In genomic region chr14:41116271-41116670, GRCm38 (mm10) we compare ENCODE assay signal across 30 mouse cellular contexts. TPM values are rescaled to one million over a fixed set of nuclear protein-coding genes. Genes with fewer than 3 reads are reported as not detected.
A peak's percentile ranks its signal among the peaks of the same experiment; 100 is the strongest.
DNase-seq lines count a peak whose midpoint lies in the region; ATAC-seq and TF ChIP-seq lines count a peak whose summit lies in the region.
"Had no signal": no experiment of that assay in that cellular context is flagged by ENCODE, and none has a peak within 500 bp of the region (broad histone marks: within the 10 kb centered on the region; RNA-seq: fewer than 3 reads in every experiment).

No protein-coding gene starts in this region.

- TF ChIP-seq EP300 in liver, postnatal 0 days (IDR thresholded peaks at IDR 0.05; ENCODE audit: low read depth): no peak

- H3K4me3 ChIP-seq in liver, postnatal 0 days (ENCODE audit: low read depth, low read length): no peak overlapping the region
- no peak overlapping the region for H3K4me3 ChIP-seq in liver, embryonic 12.5 days
- H3K4me3 ChIP-seq: forebrain, embryonic 10.5 days; forebrain, embryonic 13.5 days; heart, adult 2 months; heart, embryonic 10.5 days; heart, embryonic 13.5 days had no signal

- 62% methylated on average over 3 of the region's 3 CpGs for WGBS in liver, postnatal 0 days (ENCODE audit: insufficient replicate concordance)
- 61% methylated on average over 3 of the region's 3 CpGs for WGBS in liver, embryonic 12.5 days (ENCODE audit: insufficient replicate concordance)

- no peak overlapping the region for H3K9ac ChIP-seq in liver, postnatal 0 days (replicated peaks)
- H3K9ac ChIP-seq in liver, embryonic 12.5 days: no peak overlapping the region
- H3K9ac ChIP-seq: forebrain, embryonic 13.5 days; heart, embryonic 13.5 days; hindbrain, embryonic 14.5 days had no signal

- H3K4me1 ChIP-seq in liver, postnatal 0 days (ENCODE audit: insufficient read depth): peaks cover under 1% of the 10 kb centered on the region; the same call in 1 of the 2 replicates
- H3K4me1 ChIP-seq in liver, embryonic 12.5 days: no peaks in the 10 kb centered on the region
- H3K4me1 ChIP-seq: forebrain, embryonic 10.5 days; forebrain, embryonic 13.5 days had no signal

- peaks cover 19% of the 10 kb centered on the region for H3K36me3 ChIP-seq in liver, postnatal 0 days (replicated peaks; ENCODE audit: insufficient read depth, low read length)
- H3K36me3 ChIP-seq in liver, embryonic 12.5 days: no peaks in the 10 kb centered on the region
- H3K36me3 ChIP-seq: forebrain, embryonic 10.5 days; heart, embryonic 10.5 days; heart, embryonic 13.5 days had no signal

- H3K4me2 ChIP-seq in liver, postnatal 0 days (ENCODE audit: low read depth, low read length): no peak overlapping the region
- H3K4me2 ChIP-seq in liver, embryonic 12.5 days: no peak overlapping the region
- H3K4me2 ChIP-seq: forebrain, embryonic 13.5 days; heart, embryonic 13.5 days; hindbrain, embryonic 14.5 days had no signal

- peak; percentile 4 for DNase-seq in cerebellum, adult 9-10 months
- no peak for DNase-seq in cerebellum, postnatal 4 days (ENCODE audit: low spot score in 2 of 2)
- peak; percentile 72 to 75 for DNase-seq in cerebellum, postnatal 14 days
- DNase-seq in cerebellum, adult 8-10 months: no peak
- DNase-seq in liver, postnatal 0 days: peak; percentile 26
- no peak for DNase-seq in kidney, postnatal 10 days
- DNase-seq: adrenal gland, postnatal 10 days; adrenal gland, postnatal 36 days; gastrocnemius, postnatal 10 days; gastrocnemius, postnatal 36 days; heart, adult 2 months; heart, postnatal 14 days; heart, postnatal 4 days; kidney, adult 18-20 months had no signal

- peak overlapping the region; percentile 44 for H3K27ac ChIP-seq in liver, postnatal 0 days (ENCODE audit: low read depth)
- H3K27ac ChIP-seq in liver, embryonic 12.5 days: no peak overlapping the region
- H3K27ac ChIP-seq: forebrain, embryonic 10.5 days; forebrain, embryonic 13.5 days; heart, adult 2 months; heart, embryonic 10.5 days; heart, embryonic 13.5 days; hindbrain, embryonic 14.5 days; hindbrain, postnatal 0 days had no signal

- no peak for TF ChIP-seq CTCF in liver, postnatal 0 days (IDR thresholded peaks at IDR 0.05; ENCODE audit: low read depth)

- no peaks in the 10 kb centered on the region for H3K9me3 ChIP-seq in liver, postnatal 0 days (ENCODE audit: low read length)
- H3K9me3 ChIP-seq in liver, embryonic 12.5 days (replicated peaks): no peaks in the 10 kb centered on the region
- H3K9me3 ChIP-seq: forebrain, embryonic 10.5 days; forebrain, embryonic 13.5 days; heart, embryonic 10.5 days; heart, embryonic 13.5 days had no signal

- ATAC-seq in liver, postnatal 0 days: peak; percentile 4
- ATAC-seq in liver, embryonic 12.5 days: no peak
- ATAC-seq: CD4-positive, CD25-positive, alpha-beta regulatory T cell, adult 4 months; forebrain, embryonic 13.5 days; forebrain, embryonic 16.5 days; hindbrain, postnatal 0 days; inflammation-experienced regulatory T-cells, adult 6 months; intestine, embryonic 16.5 days had no signal

- no peaks in the 10 kb centered on the region for H3K27me3 ChIP-seq in liver, postnatal 0 days (ENCODE audit: insufficient read depth, low read length)
- H3K27me3 ChIP-seq in liver, embryonic 12.5 days (replicated peaks): no peaks in the 10 kb centered on the region
- H3K27me3 ChIP-seq: forebrain, embryonic 13.5 days; heart, embryonic 13.5 days had no signal

RNA-seq across cellular contexts. Expression of gene Mat1a, which starts 11.4 kb away (rescaled TPM):
- 1,129 and 1,137 TPM in 2 replicates for polyA plus RNA-seq in liver, postnatal 0 days (2015; fragmentation: Nextera tagmentation; extraction: Ambion mirVana)
- 0.54 and 0.55 TPM in 2 replicates for polyA plus RNA-seq in liver, embryonic 12.5 days (2016; fragmentation: Nextera tagmentation; extraction: Ambion mirVana)
- polyA plus RNA-seq: C2C12; CD4-positive, CD25-positive, alpha-beta regulatory T cell, adult 4 months; embryonic facial prominence, embryonic 11.5 days; forebrain, embryonic 10.5 days; forebrain, embryonic 13.5 days; forebrain, embryonic 16.5 days; hindbrain, embryonic 11.5 days; hindbrain, embryonic 14.5 days; hindbrain, postnatal 0 days; inflammation-experienced regulatory T-cells, adult 6 months had no signal

RNA-seq across cellular contexts. Expression of gene Sftpa1, which starts 15.3 kb away (rescaled TPM):
- 0.33 and 1.3 TPM in 2 replicates for polyA plus RNA-seq in liver, postnatal 0 days (2015; fragmentation: Nextera tagmentation; extraction: Ambion mirVana)
- not detected in 2 replicates for polyA plus RNA-seq in liver, embryonic 12.5 days (2016; fragmentation: Nextera tagmentation; extraction: Ambion mirVana)
- polyA plus RNA-seq: C2C12; CD4-positive, CD25-positive, alpha-beta regulatory T cell, adult 4 months; embryonic facial prominence, embryonic 11.5 days; embryonic facial prominence, embryonic 14.5 days; forebrain, embryonic 10.5 days; forebrain, embryonic 13.5 days; forebrain, embryonic 16.5 days; hindbrain, embryonic 11.5 days; hindbrain, embryonic 14.5 days; hindbrain, postnatal 0 days; inflammation-experienced regulatory T-cells, adult 6 months; intestine, embryonic 16.5 days had no signal

RNA-seq across cellular contexts. Expression of gene Mbl1, which starts 35.0 kb away (rescaled TPM):
- 66.5 and 67.0 TPM in 2 replicates for polyA plus RNA-seq in liver, postnatal 0 days (2015; fragmentation: Nextera tagmentation; extraction: Ambion mirVana)
- polyA plus RNA-seq in liver, embryonic 12.5 days (2016; fragmentation: Nextera tagmentation; extraction: Ambion mirVana): 9.2 and 9.9 TPM in 2 replicates
- polyA plus RNA-seq: C2C12; CD4-positive, CD25-positive, alpha-beta regulatory T cell, adult 4 months; embryonic facial prominence, embryonic 11.5 days; embryonic facial prominence, embryonic 14.5 days; forebrain, embryonic 10.5 days; forebrain, embryonic 13.5 days; forebrain, embryonic 16.5 days; heart, adult 2 months; heart, embryonic 13.5 days; heart, embryonic 16.5 days; hindbrain, embryonic 11.5 days; hindbrain, embryonic 14.5 days; hindbrain, postnatal 0 days; inflammation-experienced regulatory T-cells, adult 6 months had no signal

RNA-seq across cellular contexts. Expression of gene Dydc1, which starts 43.6 kb away (rescaled TPM):
- polyA plus RNA-seq in liver, postnatal 0 days (2015; fragmentation: Nextera tagmentation; extraction: Ambion mirVana): not detected in 2 replicates
- polyA plus RNA-seq in liver, embryonic 12.5 days (2016; fragmentation: Nextera tagmentation; extraction: Ambion mirVana): not detected in 2 replicates
- polyA plus RNA-seq: C2C12; CD4-positive, CD25-positive, alpha-beta regulatory T cell, adult 4 months; embryonic facial prominence, embryonic 11.5 days; forebrain, embryonic 10.5 days; forebrain, embryonic 16.5 days; heart, adult 2 months; heart, embryonic 10.5 days; heart, embryonic 13.5 days; heart, embryonic 16.5 days; hindbrain, embryonic 14.5 days; hindbrain, postnatal 0 days; inflammation-experienced regulatory T-cells, adult 6 months; intestine, embryonic 16.5 days had no signal

RNA-seq across cellular contexts. Expression of gene Dydc2, which starts 47.3 kb away (rescaled TPM):
- polyA plus RNA-seq in liver, postnatal 0 days (2015; fragmentation: Nextera tagmentation; extraction: Ambion mirVana): not detected in 2 replicates
- polyA plus RNA-seq in liver, embryonic 12.5 days (2016; fragmentation: Nextera tagmentation; extraction: Ambion mirVana): not detected in 2 replicates
- polyA plus RNA-seq: CD4-positive, CD25-positive, alpha-beta regulatory T cell, adult 4 months; embryonic facial prominence, embryonic 11.5 days; heart, adult 2 months; inflammation-experienced regulatory T-cells, adult 6 months; intestine, embryonic 16.5 days had no signal

Comparison
In these comparisons a context has a peak if more than half of its experiments do, and no peak if none do; other contexts are left out.
1. DNase-seq: peak in cerebellum, adult 9-10 months (single experiment), cerebellum, postnatal 14 days (2 of 2) and liver, postnatal 0 days (single experiment); none in cerebellum, postnatal 4 days (0 of 2), cerebellum, adult 8-10 months (single experiment) and kidney, postnatal 10 days (single experiment).
2. RNA of gene Mat1a, which starts 11.4 kb away (polyA plus RNA-seq): 1,129 to 1,137 TPM in liver, postnatal 0 days; 0.54 to 0.55 TPM in liver, embryonic 12.5 days; every median in the first group is over 100 times any median in the second.